Mouse (Mus musculus) lung, postnatal 4 days (tissue): ENCODE measurements around the gene 2610301B20Rik.
A peak's percentile ranks its signal among the peaks of the same experiment; 100 is the strongest.
"Not testable (repeated sequence)": the region's sequence is repeated elsewhere in the genome, so short reads cannot be mapped to it uniquely, and the experiment has no call there.

ENCODE experiments used
- DNase-seq, 2 experiments: peaks; one replicate each; pipeline ENCODE4 v3.0.0; 2021

Gene 2610301B20Rik

GRCm38 (mm10) chr4:10873920-10874665 lies at the start of gene 2610301B20Rik:
Gene 2610301B20Rik (plus strand): TSS chr4:10874498.
- DNase-seq = peak; percentile 94 to 95

DNA sequence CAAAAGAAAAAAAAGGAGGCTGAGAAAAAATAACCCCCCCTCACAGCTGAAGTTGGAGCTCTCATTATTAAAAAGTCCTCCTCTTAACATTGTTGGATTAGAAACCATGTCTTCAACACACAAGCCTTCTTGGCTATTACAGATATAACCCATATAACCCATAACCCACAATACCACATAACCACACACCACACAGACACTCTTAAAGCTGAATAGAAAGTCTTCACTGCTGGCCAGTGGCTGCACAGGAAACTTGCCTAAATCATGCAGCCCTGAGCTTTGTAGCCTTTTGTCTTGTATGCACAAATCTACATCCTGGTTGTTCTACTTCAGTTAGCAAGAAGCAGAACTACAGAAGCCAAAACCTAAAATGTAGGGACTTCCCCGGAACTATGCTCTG lies 41.0 kb upstream of the 2610301B20Rik start:
- no peak for DNase-seq

GRCm38 (mm10) chr4:10835252-10836051 lies 38.8 kb upstream of the 2610301B20Rik start:
- peak in 1 of 2 experiments; percentile 38 for DNase-seq

- DNase-seq = no peak
These were observed 28.4 kb upstream of the 2610301B20Rik start for GRCm38 (mm10) chr4:10845848-10846247.

DNA sequence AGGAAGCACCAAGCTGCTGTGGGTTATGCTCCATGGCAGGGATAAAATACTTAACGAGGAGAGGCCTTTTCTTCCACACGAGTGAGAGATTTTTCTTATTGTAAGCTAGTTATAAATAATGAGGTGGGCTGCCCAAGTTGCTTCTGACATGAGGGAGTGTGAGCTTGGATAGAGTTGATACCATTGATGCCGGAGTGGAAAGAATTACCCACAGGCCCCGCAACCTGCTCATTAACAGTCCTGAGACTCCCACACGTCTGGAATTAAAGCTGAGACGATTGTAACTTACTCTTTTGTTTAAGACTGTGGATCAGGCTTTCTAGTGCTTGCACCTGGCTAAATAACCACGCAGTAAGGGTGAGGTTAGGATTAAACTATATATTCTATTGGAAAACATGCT lies 24.5 kb upstream of the 2610301B20Rik start:
- DNase-seq = no peak

GRCm38 (mm10) chr4:10851013-10851412 lies 23.3 kb upstream of the 2610301B20Rik start:
- DNase-seq = no peak

DNA sequence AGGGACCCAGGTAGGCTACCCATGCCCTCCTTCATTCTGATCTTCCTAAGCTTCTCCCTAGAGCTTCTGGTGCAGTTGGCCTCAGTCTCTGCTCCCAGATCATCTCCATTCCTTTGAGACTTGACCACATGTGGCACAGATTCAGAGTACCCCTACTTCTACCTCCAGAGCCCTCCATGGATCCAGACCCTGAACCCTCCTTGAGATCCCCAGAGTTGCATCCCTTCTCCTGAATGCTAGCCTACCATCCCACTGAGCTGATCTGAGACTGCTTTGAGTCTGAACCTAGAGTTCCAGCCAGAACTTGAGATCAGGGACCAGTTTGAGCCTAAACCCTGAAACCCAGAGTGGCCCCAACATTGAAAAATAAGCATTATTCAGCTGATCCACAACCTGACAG lies 15.1 kb upstream of the 2610301B20Rik start:
- DNase-seq = no peak

DNA sequence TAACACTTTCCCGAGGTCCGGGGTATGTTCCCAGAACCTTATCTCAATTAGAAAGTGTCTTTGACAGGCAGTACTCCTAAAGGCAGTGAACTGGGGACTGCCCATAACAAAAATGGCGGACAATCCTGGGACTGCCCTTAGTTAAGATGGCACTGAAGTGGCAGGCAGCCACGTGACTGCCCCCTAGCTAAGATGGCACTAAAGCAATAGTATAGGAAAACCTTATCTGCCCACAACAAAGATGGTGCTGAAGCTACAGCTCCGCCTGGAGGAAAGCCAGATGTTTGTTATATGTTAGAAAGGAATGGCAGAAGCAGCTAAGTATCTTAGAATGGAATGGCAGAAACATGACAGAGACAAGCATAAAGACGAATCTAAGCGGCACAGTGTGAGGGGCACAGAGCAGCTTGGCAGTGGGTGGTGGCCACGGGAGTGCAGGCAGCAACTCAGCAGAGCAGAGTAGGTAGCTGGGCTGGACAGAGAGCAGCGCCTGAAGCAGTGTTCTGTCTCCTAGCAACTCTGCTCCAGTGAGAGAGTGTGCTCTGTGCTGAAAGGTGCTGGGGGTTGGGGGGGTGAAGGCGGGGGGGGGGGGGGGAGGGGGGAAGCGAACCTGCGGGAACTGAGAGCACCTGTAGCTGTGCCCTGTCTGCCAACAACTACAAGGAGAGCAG lies 14.3 kb upstream of the 2610301B20Rik start:
- DNase-seq = peak; percentile 5 to 29

DNA sequence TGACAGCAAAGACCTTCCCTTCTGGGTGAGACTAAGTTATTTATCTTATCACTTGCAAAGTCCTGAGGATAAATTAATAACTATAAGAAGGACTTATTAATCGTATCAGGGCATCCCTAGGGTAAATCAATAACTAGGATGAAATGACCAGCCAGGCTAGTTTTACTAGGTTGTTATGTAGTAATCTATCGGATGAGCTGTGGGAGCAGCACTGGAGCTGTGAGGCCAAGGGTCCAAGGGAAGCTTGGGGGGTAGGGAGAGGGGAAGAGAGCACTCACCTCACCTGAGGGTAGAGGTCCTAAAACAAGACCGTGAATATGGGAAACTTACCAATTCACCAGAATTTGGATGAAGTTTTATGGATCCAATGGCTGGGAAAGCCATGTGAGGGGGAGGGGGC lies 13.5 kb upstream of the 2610301B20Rik start:
- DNase-seq = no peak

- not testable (repeated sequence) for DNase-seq
These were observed 11.4 kb upstream of the 2610301B20Rik start for GRCm38 (mm10) chr4:10862882-10863281.

GRCm38 (mm10) chr4:10872231-10872630 lies 2.1 kb upstream of the 2610301B20Rik start:
- DNase-seq = no peak

DNA sequence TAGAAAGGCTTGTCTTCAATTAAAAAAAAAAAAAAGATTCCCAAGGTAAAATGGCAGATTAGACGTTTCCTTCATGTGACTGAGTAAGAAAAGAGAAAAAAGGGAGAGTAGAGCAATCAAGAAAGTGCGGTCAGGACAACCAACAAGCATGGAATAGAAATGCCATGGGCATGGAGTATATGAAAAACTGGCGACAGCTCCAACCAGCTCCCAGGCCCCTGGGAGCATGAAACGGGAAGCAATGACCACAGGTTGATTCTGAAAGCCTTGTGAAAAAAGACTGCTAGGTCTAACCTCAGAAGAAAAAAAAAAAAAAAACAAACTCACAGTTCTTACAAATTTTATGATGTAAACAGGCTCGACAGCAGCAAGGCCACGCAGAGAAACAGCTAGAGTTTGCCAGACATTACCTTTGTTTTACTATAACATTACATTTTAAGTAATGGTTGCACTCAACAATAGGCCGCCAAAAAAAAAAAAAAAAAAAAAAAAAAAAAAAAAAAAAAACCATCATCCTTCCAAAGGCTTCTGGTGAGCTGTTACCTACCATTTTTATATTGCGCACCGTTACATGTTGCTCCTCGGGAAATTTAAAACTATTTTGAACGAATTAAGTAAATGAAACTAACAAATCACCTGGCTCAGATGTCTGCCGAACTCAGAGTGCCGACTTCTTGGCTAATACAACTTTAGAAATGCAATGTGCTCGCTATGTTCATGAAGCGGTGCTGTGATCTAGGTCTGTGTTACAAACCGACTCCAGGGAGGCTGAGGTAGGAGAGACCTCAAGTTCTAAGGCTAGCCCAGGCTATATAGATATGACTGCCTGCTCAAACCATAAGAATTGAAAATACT lies 1.4 kb upstream of the 2610301B20Rik start:
- DNase-seq = no peak

DNA sequence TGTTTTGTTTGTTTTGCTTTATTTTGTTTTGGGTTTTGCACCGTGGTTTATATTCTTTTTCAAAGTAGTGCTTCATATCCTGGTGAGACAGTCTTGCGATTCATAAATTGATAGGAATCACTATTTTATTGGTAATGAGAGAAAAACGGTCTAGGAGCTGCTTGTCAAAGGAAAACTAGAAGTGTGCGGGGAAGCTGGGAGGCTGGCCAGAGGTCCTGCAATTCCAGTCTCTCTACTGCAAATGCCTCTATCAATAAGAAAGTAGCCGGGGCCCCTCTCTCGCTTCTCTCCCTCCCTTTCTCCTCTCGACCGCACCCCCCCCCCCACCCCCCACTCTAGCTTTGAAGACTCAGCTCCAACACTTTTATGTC lies 764 bp upstream of the 2610301B20Rik start:
- DNase-seq = no peak

DNA sequence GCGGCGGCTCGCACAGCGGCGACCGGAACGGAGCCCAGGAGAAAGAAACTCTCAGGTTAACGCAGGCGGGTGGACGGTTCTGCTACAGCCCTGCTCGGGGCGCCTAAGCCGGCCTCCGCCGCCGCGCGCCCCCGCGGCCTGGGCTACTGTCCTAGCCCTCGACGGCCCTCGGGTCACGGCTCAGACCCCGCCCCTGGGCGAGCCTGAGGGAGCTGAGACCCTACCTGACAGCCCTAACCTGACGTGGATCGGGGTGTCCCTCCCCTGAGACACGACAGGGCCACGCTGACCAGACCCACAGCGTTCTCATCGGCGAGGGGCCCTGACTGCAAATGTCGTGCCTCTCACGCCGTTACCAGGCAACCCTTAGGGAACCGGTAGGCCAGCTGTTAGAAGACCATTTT lies 422 bp downstream of the 2610301B20Rik start:
- peak; percentile 70 for DNase-seq

DNA sequence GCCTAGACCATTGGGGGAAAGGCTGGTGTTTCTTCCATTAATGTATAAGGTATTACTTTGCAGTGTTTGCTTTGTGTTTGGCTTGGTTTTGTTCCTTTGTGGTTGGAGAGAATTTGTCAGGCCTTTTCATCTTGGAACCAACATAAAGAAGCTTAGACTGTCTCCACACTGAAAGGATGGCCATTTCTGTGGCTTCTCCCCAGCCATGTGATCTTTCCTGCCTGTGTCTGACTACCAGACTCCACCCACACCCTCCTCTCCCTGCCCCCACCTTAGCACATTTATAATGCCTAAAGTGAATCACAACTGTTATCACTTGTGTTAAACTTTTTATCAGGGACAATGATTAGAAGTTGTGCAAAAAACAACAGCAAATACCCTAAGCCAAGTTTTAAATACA lies 1.1 kb downstream of the 2610301B20Rik start:
- peak in 1 of 2 experiments; percentile 16 for DNase-seq

DNA sequence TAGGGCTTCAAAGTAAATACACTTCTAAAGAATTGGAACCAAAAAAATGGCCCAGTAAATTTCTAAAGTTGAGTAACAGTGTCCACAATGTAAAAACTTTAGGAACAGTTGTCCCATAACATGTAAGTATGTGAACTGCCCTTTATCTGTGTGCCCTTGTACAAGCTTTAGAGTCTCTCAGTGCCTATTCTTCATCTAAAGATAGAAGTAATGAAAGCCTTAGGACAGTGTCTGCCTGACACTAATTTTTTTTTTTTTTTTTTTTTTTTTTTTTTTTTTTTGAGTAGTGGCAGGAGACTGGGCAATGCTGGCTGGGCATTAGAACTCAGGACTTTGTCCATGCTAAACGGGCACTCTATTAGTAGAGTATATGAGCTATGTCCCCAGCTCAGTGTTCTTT lies 2.8 kb downstream of the 2610301B20Rik start:
- no peak for DNase-seq

- peak; percentile 47 to 53 for DNase-seq
These were observed 9.6 kb downstream of the 2610301B20Rik start for GRCm38 (mm10) chr4:10883740-10884408.

- no peak for DNase-seq
These were observed 14.5 kb downstream of the 2610301B20Rik start for GRCm38 (mm10) chr4:10888835-10889234.

GRCm38 (mm10) chr4:10896262-10896661 lies 22.0 kb downstream of the 2610301B20Rik start:
- no peak for DNase-seq

DNA sequence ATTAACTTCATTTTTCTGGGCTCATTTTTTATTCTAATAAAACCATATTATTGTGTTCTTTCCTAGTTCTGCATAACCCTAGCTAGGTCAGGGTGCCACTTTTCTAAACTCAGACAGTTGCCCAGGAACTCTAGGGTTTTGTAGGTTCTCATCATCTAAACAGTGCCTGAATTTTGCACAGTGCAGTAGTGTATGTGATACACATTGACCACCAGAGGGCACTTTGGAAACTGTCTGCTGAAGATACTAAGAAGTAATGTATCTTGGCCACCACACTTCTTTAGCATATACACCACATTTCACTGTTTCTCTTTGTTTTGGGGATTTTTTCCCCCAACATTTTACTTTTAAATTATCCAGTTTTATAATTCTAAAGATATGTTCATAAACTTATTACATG lies 22.6 kb downstream of the 2610301B20Rik start:
- no peak for DNase-seq

GRCm38 (mm10) chr4:10905234-10905801 lies 31.0 kb downstream of the 2610301B20Rik start:
- peak in 1 of 2 experiments; percentile 35 for DNase-seq

DNA sequence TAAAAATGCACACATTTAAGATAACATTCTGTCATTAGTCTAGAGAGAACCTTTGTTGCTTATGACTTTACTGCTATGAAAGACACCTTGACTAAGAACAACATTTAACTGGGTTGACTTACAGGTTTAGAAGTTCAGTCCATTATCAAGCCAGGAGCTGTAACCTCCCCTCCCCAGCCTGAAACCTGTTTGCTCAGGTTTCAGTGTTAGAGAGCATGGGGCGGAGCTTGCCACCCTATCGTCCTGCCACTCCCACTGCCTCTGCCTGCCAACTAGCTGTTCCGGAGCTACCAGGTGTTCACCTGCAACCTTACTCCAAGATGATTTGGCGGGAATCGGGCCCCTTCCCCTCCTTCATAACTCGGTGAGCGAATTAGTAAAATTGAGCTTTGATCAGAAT lies 37.1 kb downstream of the 2610301B20Rik start:
- DNase-seq = peak in 1 of 2 experiments; percentile 59
